Mouse (Mus musculus): ENCODE measurements around the gene Ormdl3.

Ormdl3 gene

DNA sequence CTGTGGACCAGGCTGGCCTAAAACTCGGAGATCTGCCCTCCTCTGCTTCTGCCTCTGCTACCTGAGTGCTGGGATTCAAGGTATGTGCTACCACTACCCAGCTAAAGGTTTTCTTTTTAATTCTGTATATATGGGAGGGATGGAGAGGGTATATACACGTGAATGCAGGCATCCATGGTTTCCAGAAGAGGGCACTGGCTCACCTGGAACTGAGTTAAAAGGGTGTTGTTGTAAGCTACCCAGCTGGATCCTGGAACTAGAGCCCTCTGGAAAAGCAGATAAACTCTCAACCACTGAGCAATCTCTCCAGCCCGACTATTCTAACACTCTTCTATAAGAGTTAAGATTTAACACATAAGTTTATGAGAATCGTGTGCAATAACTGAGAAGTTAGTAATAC lies 37.8 kb downstream of the Ormdl3 start:
- DNase-seq = no peak

DNA sequence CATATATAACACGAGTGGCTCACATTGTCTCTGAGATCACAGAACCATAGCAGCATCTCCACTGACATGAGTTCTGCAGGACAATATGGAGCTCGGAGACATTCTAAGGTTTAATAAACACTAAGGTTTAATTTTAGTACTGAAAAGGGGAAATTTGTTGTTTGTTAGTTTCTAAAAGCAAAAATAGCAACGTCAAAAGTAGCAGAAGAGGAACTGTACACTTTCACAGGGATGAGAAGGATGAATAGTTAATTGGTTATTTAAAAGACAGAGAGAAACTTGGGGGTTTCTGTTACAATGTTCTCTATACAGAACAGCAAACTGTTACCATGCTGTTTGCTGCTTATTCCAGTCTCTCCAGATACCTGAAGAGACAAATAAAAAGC lies 39.9 kb downstream of the Ormdl3 start:
- DNase-seq = no peak

DNA sequence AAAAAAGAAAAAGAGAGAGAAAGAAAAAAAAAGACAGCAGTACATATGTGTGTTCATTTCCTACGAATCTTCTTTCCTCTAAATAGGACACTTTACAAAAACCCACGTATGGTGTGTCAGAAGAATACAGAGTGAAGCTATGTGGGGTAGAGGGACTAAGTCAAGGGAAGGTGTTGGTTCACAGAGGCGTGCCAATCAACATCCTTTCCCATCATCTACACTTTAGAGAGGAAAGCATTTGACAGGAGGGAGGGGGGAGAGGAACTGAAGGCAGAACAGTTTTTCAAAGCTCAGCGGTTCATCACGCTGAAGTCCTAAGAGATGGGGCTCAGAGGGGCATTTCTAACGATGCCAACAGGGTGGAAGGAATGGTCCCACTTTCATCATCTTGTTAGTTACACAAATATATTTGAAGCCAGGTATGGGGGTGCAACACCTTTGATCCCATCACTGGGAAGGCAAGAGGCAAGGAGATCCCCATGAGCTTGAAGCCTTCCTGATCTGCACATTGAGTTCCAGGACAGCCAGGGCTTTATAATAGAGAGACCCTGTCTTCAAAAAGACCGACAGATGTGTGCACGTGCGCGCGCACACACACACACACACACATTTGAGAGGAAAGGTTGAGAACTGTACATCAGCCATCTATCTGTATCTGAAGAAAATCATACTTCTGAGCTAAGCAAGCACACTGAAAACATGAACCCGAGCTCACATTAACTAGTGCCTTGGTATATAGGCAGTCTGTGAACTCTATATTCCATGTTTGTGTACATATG lies 40.5 kb downstream of the Ormdl3 start:
- no peak for DNase-seq

DNA sequence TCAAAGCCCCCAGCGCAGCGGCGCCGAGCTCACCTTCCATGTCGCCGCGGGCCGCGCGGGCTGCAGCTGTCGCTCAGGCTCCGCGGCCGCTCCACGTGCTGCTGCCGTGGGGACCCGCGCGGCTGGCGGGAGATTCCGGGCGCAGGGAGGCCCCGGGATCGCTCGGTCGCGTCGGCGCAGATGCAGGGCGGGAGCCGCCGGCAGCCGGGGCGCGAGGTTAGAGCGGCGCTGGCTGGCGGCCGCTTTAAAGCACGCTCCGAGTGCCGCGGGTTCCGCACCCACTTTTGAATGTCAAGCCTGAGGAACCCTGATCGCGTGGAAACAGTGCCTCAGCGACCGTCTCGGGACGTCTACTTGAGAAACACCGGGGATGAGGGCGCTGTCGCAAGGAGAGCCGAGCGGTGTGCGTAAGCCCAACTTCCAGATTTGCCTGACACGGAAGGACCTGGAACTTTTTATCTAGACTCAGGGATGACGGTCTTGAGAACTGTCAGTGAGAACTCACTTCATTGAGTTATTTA lies 41.4 kb downstream of the Ormdl3 start, which contains the start of gene Ikzf3:
Ikzf3 (minus strand) TSS at position 321 of the 521 bp plus-strand sequence.
- peak; percentile 7 to 45 for DNase-seq

DNA sequence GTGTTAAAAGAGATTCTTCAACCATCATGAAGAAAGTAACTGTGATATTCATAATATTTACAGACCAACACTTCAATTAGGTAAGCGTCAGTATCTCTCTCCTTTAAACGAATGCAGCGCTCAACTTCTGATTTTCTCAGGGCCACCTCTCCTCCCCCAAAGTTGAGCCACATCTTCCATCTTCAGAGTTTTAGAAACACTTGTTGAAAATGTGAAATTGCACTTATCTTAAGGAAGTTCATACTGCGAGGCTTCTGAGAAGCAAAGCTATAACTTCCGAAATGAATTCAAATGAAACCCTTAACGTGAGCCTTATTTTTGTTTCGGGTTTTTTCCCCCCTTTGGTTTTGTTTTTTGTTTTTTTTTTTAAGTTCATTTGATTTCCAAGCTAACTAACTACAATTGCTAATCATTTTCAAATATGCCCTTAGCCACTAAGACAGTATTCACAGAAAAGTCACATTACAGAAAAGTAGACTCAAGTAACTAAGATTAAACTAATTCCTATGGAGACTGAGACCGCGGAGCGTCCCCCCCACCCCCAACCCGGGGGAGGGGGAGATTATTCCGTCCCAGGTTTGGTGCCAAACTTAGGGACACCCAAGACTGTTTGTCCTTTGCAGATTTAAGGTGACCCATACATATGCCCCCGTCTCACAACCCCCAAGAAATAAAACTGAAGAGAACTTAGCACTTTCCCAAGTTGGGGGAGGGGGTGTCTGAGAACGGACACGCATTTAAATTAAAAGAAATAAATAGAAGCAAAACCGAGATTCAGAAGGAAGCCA lies 42.1 kb downstream of the Ormdl3 start:
- DNase-seq = no peak

DNA sequence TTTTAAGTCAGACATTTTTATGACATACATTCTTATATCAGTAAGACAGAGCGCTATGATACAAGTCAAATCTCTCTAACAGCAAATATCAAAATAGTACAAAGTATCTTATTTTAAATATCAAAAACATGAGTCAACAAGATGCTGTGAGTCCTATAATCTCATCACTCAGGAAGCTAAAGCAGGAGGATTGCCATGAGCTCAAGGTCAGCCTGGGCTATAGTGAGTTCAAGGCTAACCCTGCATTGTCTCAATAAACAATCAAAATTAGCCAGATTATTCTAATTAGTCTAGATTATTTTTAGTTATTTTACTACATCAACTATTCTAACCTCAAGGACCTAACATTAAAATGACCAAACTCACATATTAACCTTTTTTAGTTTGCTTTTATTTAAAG lies 43.8 kb downstream of the Ormdl3 start:
- no peak for DNase-seq

DNA sequence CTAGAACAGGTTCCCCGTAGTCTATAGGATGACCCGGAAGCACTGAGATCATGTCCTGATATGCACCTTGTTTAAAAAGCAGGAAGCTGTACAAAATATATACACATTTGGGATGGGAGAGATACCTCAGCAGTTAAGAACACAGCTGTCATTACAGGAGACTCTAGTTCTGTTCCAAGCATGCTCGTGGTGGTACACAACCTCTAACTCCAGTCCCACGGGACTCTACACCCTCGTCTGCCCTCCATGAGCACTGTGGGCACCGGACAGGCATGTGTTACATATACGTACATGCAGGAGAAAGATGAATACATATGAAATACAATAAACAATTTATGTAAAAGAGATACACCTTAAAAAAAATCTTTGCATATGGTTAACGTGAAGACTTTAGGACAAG lies 44.6 kb downstream of the Ormdl3 start:
- DNase-seq = no peak

DNA sequence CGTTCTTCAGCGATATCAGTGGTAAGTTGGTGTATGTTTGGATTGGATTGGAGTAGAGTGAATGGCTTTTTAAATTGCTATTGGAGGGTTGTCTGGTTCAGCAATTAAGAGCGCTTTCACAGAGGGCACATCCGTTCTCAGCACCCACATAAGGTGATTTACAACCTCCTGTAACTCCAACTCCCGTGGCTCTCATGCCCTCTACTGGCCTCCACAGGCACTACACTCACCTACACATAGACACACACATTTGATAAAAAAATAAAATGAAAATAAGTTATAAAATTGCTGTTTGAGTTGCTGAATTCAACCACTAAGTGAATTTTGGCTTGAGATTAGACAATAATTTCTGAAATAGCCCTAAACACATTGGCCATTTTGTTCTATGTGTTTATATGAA lies 46.8 kb downstream of the Ormdl3 start:
- DNase-seq = no peak

DNA sequence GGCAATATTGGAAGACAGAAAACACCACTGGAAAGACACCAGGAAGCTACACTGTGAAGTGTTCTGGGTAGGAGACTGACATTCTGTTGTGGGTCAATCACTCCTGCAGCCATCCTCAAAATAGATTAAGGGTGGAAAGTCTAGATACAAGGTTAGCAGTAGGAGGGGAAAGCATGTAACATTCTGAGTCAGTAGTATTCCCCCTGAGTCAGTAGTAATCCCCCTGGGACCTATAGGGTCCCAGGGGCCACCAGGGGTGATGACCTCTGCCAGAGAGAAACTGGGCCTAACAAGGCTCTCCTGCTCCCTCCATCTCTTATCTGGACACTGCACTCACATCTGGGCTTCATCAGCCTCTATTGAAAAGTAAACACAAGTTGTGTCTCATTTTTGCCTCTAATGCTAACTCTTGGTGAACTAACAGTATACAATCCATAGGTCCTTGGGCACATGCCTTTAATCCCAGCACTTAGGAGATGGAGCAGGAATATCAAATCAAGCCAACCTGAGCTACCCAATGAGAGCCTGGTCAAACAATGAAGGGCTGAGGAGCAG lies 49.6 kb downstream of the Ormdl3 start:
- no peak for DNase-seq

Data from kidney, postnatal 36 days (tissue).